Mouse (Mus musculus) heart, embryonic 11.5 days (tissue): ENCODE data around the gene Tab2. TPM values are rescaled to one million over a fixed set of nuclear protein-coding genes. Genes with fewer than 3 reads are reported as not detected.

Experiments
- ATAC-seq: fragments of 200-750 bp; cut with Nextera tagmentation; replicated peaks from 2 replicates; pipeline ENCODE4 v1.8.0; 2017; ENCODE audit warnings: moderate library complexity; ENCODE audit not compliant: insufficient number of reproducible peaks, low FRiP score, low TSS enrichment
- H3K27ac ChIP-seq: fragments of 300-500 bp; sonication (generic); 2 replicates; pipeline ENCODE4 v1.5.1; 2014; ENCODE audit warnings: mild to moderate bottlenecking, low read depth, low read length
- H3K27me3 ChIP-seq: fragments of 300-500 bp; sonication (generic); 2 replicates; pipeline ENCODE4 v1.6.1; 2014; ENCODE audit warnings: mild to moderate bottlenecking, low read length, mixed read lengths; ENCODE audit not compliant: control insufficient read depth, insufficient read depth
- H3K36me3 ChIP-seq: fragments of 300-500 bp; sonication (generic); 2 replicates; pipeline ENCODE4 v1.6.1; 2014; ENCODE audit warnings: mild to moderate bottlenecking, low read length, moderate library complexity, mixed read lengths; ENCODE audit not compliant: control insufficient read depth, insufficient read depth
- H3K4me1 ChIP-seq: fragments of 300-500 bp; sonication (generic); 2 replicates; pipeline ENCODE4 v1.6.1; 2014; ENCODE audit warnings: low read length; ENCODE audit not compliant: control insufficient read depth, insufficient read depth
- H3K4me2 ChIP-seq: fragments of 300-500 bp; sonication (generic); 2 replicates; pipeline ENCODE4 v1.6.1; 2014; ENCODE audit warnings: mild to moderate bottlenecking, moderate library complexity
- H3K4me3 ChIP-seq: fragments of 300-500 bp; sonication (generic); 2 replicates; pipeline ENCODE4 v1.5.1; 2014; ENCODE audit warnings: low read depth, low read length
- H3K9ac ChIP-seq: fragments of 300-500 bp; sonication (generic); 2 replicates; pipeline ENCODE4 v1.6.1; 2014; ENCODE audit warnings: mild to moderate bottlenecking, low read depth, low read length, moderate library complexity
- H3K9me3 ChIP-seq: fragments of 300-500 bp; sonication (generic); replicated peaks from 2 replicates; pipeline ENCODE4 v1.6.1; 2016; ENCODE audit warnings: low read length; ENCODE audit not compliant: control insufficient read depth
- WGBS: fragments of 180-500 bp; shearing (Covaris S2); extraction: QIAGEN DNeasy Blood & Tissue Kit; methylation state at CpG from one replicate; pipeline ENCODE4 v1.1.7; 2014; ENCODE audit not compliant: insufficient replicate concordance; 5-methylcytosine and 5-hydroxymethylcytosine counted together
- polyA plus RNA-seq: library from polyadenylated mRNA; unstranded; fragments of >200 nt; fragmentation: Nextera tagmentation; extraction: Ambion mirVana; gene quantifications from 2 replicates; pipeline ENCODE4 v1.2.1, GENCODE M21; 2014

Gene Tab2
- polyA plus RNA-seq, 1 experiment from 2014 or later = 28.4 TPM

DNA sequence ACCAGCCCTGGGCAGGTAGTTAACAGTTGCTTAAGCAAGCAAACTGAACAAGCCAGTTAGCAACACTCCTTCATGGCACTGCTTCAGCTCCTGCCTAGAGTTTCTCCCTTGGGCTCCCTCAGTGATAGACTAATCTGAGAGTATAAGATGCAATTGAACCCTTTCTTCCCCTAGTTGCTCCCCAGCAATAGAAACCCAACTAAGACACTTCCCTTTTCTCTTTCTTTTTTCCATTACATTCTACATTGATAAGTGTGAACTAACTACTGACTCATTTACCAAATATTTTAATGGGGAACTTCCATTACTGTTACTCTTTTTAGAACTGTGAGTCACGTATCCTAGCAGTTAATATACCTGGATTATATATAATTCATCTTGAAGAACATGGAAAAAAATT is 32.6 kb downstream of the Tab2 start:
- H3K4me1 ChIP-seq = no peaks in the 10 kb centered on the region
- peaks cover 21% of the 10 kb centered on the region for H3K36me3 ChIP-seq
- H3K9me3 ChIP-seq = no peaks in the 10 kb centered on the region
- no peaks in the 10 kb centered on the region for H3K27me3 ChIP-seq
- ATAC-seq = no peak
- no peak overlapping the region for H3K9ac ChIP-seq
- no peak overlapping the region for H3K27ac ChIP-seq
- H3K4me3 ChIP-seq = no peak overlapping the region
- no peak overlapping the region for H3K4me2 ChIP-seq
- 90% methylated on average over 1 of the region's 1 CpGs for WGBS

GRCm38 (mm10) chr10:7911268-7911667 is 44.8 kb downstream of the Tab2 start:
- no peak overlapping the region for H3K4me2 ChIP-seq
- peaks cover 25% of the 10 kb centered on the region for H3K36me3 ChIP-seq
- no peaks in the 10 kb centered on the region for H3K27me3 ChIP-seq
- H3K9me3 ChIP-seq = no peaks in the 10 kb centered on the region
- H3K27ac ChIP-seq = no peak overlapping the region
- no peak overlapping the region for H3K9ac ChIP-seq
- WGBS = 71% methylated on average over 10 of the region's 10 CpGs
- no peak overlapping the region for H3K4me3 ChIP-seq
- no peak for ATAC-seq
- 0 out of 2 replicates have a peak, but pooled peaks cover under 1% of the 10 kb centered on the region for H3K4me1 ChIP-seq

DNA sequence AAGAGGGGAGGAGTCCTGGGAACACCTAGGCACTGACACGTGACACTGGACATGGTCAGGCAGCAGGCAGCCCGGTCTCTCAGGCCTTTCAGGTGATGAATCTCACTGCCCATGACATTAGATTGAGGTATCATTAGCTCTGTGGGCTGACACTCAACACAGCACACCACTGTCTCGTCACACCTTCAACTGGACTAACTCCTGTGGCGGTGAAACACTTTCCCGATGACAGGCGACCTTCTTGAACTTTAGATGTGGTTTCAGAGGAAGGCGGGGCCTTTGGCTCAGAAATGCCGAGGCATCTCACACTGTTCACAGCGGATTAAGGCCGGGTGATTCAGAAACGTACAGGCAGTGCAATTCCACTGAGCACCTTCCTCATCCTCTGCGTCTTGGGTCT is 48.9 kb downstream of the Tab2 start:
- H3K9me3 ChIP-seq = no peaks in the 10 kb centered on the region
- H3K4me1 ChIP-seq = no peaks in the 10 kb centered on the region
- H3K36me3 ChIP-seq = peaks cover 42% of the 10 kb centered on the region
- H3K27ac ChIP-seq = no peak overlapping the region
- no peak overlapping the region for H3K9ac ChIP-seq
- 72% methylated on average over 12 of the region's 12 CpGs for WGBS
- H3K27me3 ChIP-seq = no peaks in the 10 kb centered on the region
- no peak for ATAC-seq
- H3K4me2 ChIP-seq = no peak overlapping the region
- no peak overlapping the region for H3K4me3 ChIP-seq

DNA sequence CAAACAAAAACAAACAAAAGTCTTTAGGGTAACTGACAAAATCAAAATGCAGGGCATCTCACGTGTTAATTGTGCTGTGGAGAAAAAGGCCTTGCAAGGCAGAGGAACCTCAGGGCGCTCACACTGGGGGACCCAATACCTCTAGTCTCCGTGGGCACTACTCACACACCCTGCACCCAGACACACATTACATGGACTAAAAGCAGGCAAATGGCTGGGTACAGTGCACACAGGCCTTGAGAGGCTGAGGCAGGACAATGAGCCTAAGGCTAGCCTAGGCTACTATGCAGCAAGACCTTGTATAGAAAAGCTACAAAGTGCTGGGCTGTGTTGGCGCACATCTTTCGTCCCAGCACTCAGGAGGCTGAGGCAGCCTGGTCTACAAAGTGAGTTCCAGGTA is 51.9 kb downstream of the Tab2 start:
- Histone ChIP-seq H3K9ac (no peak overlapping the region), H3K4me2 (no peak overlapping the region), H3K27me3 (no peaks in the 10 kb centered on the region), H3K27ac (no peak overlapping the region), H3K4me3 (no peak overlapping the region), H3K9me3 (no peaks in the 10 kb centered on the region), H3K36me3 (peaks cover 42% of the 10 kb centered on the region), H3K4me1 (no peaks in the 10 kb centered on the region)
- WGBS = 93% methylated on average over 5 of the region's 5 CpGs
- no peak for ATAC-seq

GRCm38 (mm10) chr10:7900719-7901627 is 55.1 kb downstream of the Tab2 start:
- Histone ChIP-seq H3K36me3 (peaks cover 19% of the 10 kb centered on the region), H3K27ac (no peak overlapping the region), H3K4me2 (no peak overlapping the region), H3K9me3 (no peaks in the 10 kb centered on the region), H3K4me1 (no peaks in the 10 kb centered on the region), H3K9ac (no peak overlapping the region), H3K4me3 (no peak overlapping the region), H3K27me3 (no peaks in the 10 kb centered on the region)
- no peak for ATAC-seq
- 90% methylated on average over 14 of the region's 14 CpGs for WGBS

- Histone ChIP-seq H3K4me3 (no peak overlapping the region), H3K9ac (no peak overlapping the region), H3K4me1 (no peaks in the 10 kb centered on the region), H3K36me3 (no peaks in the 10 kb centered on the region), H3K4me2 (no peak overlapping the region), H3K27me3 (no peaks in the 10 kb centered on the region), H3K9me3 (no peaks in the 10 kb centered on the region), H3K27ac (no peak overlapping the region)
- ATAC-seq = no peak
- WGBS = 84% methylated on average over 11 of the region's 11 CpGs
Measured at GRCm38 (mm10) chr10:7888256-7888868, 67.7 kb downstream of the Tab2 start.

- H3K36me3 ChIP-seq = no peaks in the 10 kb centered on the region
- WGBS = 9% methylated on average over 5 of the region's 5 CpGs
- no peak for ATAC-seq
- H3K4me3 ChIP-seq = no peak overlapping the region
- no peaks in the 10 kb centered on the region for H3K27me3 ChIP-seq
- H3K4me2 ChIP-seq = no peak overlapping the region
- no peaks in the 10 kb centered on the region for H3K9me3 ChIP-seq
- no peaks in the 10 kb centered on the region for H3K4me1 ChIP-seq
- H3K9ac ChIP-seq = no peak overlapping the region
- H3K27ac ChIP-seq = no peak overlapping the region
Measured at GRCm38 (mm10) chr10:7883524-7883923, 72.5 kb downstream of the Tab2 start.

DNA sequence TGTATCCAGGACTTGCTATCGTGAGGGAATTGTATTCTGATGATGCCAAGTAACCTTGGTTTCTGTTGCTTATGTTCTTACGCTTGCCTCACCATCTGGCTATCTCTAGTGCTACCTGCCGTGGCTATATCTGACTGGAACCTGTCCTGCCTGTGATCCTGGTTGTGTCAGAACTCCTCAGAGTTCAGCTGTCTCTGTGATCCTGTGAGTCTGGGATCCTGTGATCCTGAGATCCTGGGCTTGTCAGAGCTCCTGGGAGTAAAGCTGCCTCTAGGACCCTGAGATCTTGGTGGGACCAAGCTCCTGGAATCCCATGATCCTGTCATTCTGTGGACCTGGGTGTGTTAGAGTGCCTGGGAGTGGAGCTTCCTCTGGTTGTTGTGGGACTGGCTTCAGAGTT is 74.1 kb downstream of the Tab2 start:
- H3K36me3 ChIP-seq = no peaks in the 10 kb centered on the region
- 79% methylated on average over 3 of the region's 3 CpGs for WGBS
- H3K9me3 ChIP-seq = no peaks in the 10 kb centered on the region
- no peaks in the 10 kb centered on the region for H3K27me3 ChIP-seq
- H3K4me3 ChIP-seq = no peak overlapping the region
- no peaks in the 10 kb centered on the region for H3K4me1 ChIP-seq
- ATAC-seq = no peak
- no peak overlapping the region for H3K27ac ChIP-seq
- H3K9ac ChIP-seq = no peak overlapping the region
- H3K4me2 ChIP-seq = no peak overlapping the region
